Mouse (Mus musculus) liver, adult 2 months (tissue): Measurements from ENCODE around the gene Nos1ap.

Experiments used
- CTCF ChIP-seq: fragments of 200-500 bp; IDR thresholded peaks from 2 replicates; pipeline ENCODE4 v1.5.1; 2011; ENCODE audit warnings: low read depth, low read length, control low read depth
- POLR2A ChIP-seq: fragments of 200-500 bp; IDR thresholded peaks from 2 replicates; pipeline ENCODE4 v1.6.1; 2011; ENCODE audit warnings: low read length, control low read depth; ENCODE audit not compliant: insufficient read depth; ENCODE audit errors: extremely low read depth

- TF ChIP-seq CTCF (no peak), POLR2A (no peak)
Observed at GRCm38 (mm10) chr1:170433661-170434060, 156.0 kb downstream of the Nos1ap start.
